Mouse (Mus musculus) stomach, postnatal 0 days (tissue): ENCODE results near the gene Sar1b.

Source experiments
- CTCF ChIP-seq: IDR thresholded peaks from 2 replicates; pipeline ENCODE4 v1.5.1; 2016; ENCODE audit warnings: antibody characterized with exemption, low read depth, mild to moderate bottlenecking, moderate library complexity
- EP300 ChIP-seq: optimal IDR thresholded peaks from 2 replicates; pipeline ENCODE3; 2016; ENCODE audit warnings: antibody characterized with exemption

DNA sequence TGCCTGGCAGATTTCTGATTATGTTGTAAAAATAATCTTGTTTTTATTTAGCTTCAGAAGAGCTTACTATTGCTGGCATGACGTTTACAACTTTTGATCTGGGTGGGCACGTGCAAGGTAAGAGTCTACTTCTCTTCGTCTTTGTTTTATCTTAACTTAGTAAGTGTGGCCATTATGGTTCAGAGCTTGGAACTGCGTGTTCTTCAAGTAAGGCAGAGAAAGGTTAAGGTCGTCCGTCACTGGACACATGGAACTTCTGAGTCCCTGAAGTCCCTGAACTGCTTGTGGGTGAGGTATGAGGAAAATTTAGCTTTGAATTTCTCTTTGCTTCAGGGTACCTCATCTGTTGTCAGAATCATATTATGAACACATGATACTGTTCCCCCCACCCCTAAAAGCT is 19.2 kb downstream of the Sar1b start:
- no peak for TF ChIP-seq CTCF
- TF ChIP-seq EP300: no peak
